Mouse (Mus musculus): Measurements from ENCODE around the gene Lipo4. TPM values are rescaled to one million over a fixed set of nuclear protein-coding genes. Genes with fewer than 3 reads are reported as not detected.
"Not testable (repeated sequence)": the region's sequence is repeated elsewhere in the genome, so short reads cannot be mapped to it uniquely, and the experiment has no call there.

The Lipo4 gene
- not detected in 2 replicates for polyA plus RNA-seq (2015; fragmentation: Nextera tagmentation; extraction: Ambion mirVana)

DNA sequence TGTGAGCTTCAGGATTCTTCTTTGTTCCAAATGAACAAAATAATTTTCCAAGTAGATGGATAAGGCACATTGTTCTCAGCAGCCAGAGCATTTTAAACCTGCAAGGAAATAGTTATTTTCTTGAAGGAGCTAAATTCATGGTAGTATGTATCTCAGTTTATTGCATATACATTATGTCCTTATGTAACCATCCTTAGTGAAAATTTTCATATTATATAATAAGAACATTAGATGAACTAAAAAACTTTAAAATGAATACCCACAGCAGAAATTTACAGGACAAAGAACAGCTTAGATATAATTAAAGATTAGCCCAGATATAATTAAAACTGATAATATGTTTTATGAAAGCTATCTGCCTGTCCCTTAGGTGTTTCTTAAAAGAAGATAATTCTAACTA is at the start of gene Lipo4:
TSS of gene Lipo4 (minus strand) at position 101 of the 400 bp plus-strand sequence.
- H3K4me3 ChIP-seq: no peak within 1 kb of the TSS
- no peaks in the 10 kb centered on the region for H3K36me3 ChIP-seq
- H3K27me3 ChIP-seq: no peaks in the 10 kb centered on the region
- no peak within 1 kb of the TSS for H3K27ac ChIP-seq
- no peak within 1 kb of the TSS for H3K9ac ChIP-seq
- ATAC-seq (ENCODE audit: borderline replicate concordance, extremely low read depth, low FRiP score, low TSS enrichment): no peak
- no peaks in the 10 kb centered on the region for H3K9me3 ChIP-seq
- no peak within 1 kb of the TSS for H3K4me2 ChIP-seq
- H3K4me1 ChIP-seq: no peaks in the 10 kb centered on the region

DNA sequence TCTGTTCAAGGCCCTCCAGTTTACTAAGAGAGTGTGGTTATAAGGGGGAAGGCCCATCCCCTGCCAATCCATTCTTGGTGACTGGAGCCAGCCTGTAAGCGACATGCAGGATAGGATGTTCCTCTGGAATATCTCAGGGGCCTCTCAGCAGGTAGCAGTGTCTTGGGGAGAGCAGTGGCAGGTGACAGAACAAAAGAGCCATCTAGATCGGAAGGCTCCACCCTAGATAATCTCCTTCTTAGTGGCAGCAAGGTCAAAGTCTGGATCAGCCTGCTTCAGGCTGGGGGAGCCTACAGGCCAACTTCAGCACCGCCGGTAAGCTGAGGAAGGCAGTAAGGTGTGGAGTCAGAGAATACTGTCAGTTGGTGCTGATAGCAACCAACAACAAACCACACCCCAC is 61.2 kb downstream of the Lipo4 start:
- not testable (repeated sequence) for H3K4me3 ChIP-seq; H3K4me2 ChIP-seq; H3K27me3 ChIP-seq; H3K27ac ChIP-seq; H3K36me3 ChIP-seq; H3K9me3 ChIP-seq; H3K4me1 ChIP-seq; H3K9ac ChIP-seq; ATAC-seq (ENCODE audit: borderline replicate concordance, extremely low read depth, low FRiP score, low TSS enrichment)
- 42% methylated on average over 4 of the region's 4 CpGs for WGBS

DNA sequence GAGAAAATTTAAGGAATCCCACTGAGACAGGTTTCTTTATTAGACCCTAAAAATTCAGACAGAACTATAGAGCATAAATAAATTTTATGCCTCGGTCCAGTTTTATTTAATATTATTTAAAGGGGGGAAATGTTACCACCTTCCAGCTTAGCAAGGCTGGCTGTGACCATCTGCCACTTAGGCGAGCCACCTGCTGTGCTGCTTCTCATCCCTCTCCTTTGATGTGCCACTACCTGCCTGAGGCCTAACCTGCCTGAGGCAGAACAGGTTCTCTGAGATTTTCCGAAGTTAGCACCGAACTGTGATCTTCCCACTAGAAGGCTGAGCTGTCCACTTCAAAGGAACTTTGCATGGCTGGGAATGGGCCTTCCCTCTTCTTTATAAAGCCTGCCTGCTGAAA is 63.9 kb downstream of the Lipo4 start:
- no peak for ATAC-seq (ENCODE audit: borderline replicate concordance, extremely low read depth, low FRiP score, low TSS enrichment)
- Histone ChIP-seq H3K9ac (no peak overlapping the region), H3K4me1 (no peaks in the 10 kb centered on the region), H3K27me3 (no peaks in the 10 kb centered on the region), H3K9me3 (no peaks in the 10 kb centered on the region), H3K27ac (no peak overlapping the region), H3K4me2 (no peak overlapping the region), H3K4me3 (no peak overlapping the region), H3K36me3 (no peaks in the 10 kb centered on the region)
- WGBS: 62% methylated on average over 4 of the region's 4 CpGs

Other genes starting within 250 kb of the Lipo4 start
- gene Rnls, start 125.5 kb downstream of the Lipo4 start, polyA plus RNA-seq (2015; fragmentation: Nextera tagmentation; extraction: Ambion mirVana): 6.3 and 6.5 TPM in 2 replicates
- gene Gm8978, start 107.5 kb upstream of the Lipo4 start, polyA plus RNA-seq (2015; fragmentation: Nextera tagmentation; extraction: Ambion mirVana): not detected in 2 replicates
- 0.13 and 0.29 TPM in 2 replicates for gene Lipo2, start 233.6 kb upstream of the Lipo4 start, polyA plus RNA-seq (2015; fragmentation: Nextera tagmentation; extraction: Ambion mirVana)
- gene Lipo3, start 244.2 kb upstream of the Lipo4 start, polyA plus RNA-seq (2015; fragmentation: Nextera tagmentation; extraction: Ambion mirVana): 18.3 and 18.5 TPM in 2 replicates

Measured in lung, embryonic 15.5 days (tissue).